Mouse (Mus musculus) hindlimb bud, embryonic 11.5 days (tissue): ENCODE measurements at regions not wholly inside any gene's neighbourhood (a gene's known extent, or its start where the extent isn't known, plus 50 kb on each side); places are given as distances from the start of the nearest gene placed in this dataset.

Experiments
- DNase-seq: peaks from one replicate; pipeline ENCODE4 v3.0.0-alpha.2; 2012; ENCODE audit warnings: low read depth, low spot score; ENCODE audit errors: extremely low spot score

- DNase-seq, result no peak
Observed at GRCm38 (mm10) chr1:23462411-23462810, 64.8 kb upstream of the Ogfrl1 start.

- no peak for DNase-seq
Observed at GRCm38 (mm10) chr1:23464081-23464480, 66.5 kb upstream of the Ogfrl1 start.

GRCm38 (mm10) chr1:23466340-23466739 is 68.8 kb upstream of the Ogfrl1 start:
- DNase-seq, result no peak

GRCm38 (mm10) chr1:23467405-23467804 is 69.8 kb upstream of the Ogfrl1 start:
- DNase-seq, result no peak

- DNase-seq, result no peak
Observed at GRCm38 (mm10) chr1:23480776-23481320, 83.3 kb upstream of the Ogfrl1 start.

GRCm38 (mm10) chr1:23484566-23484965 is 87.0 kb upstream of the Ogfrl1 start:
- DNase-seq, result no peak

GRCm38 (mm10) chr1:23485150-23485775 is 87.7 kb upstream of the Ogfrl1 start:
- DNase-seq, result no peak

GRCm38 (mm10) chr1:23487031-23487430 is 89.5 kb upstream of the Ogfrl1 start:
- DNase-seq, result no peak

- no peak for DNase-seq
Observed at GRCm38 (mm10) chr1:23490640-23491039, 93.1 kb upstream of the Ogfrl1 start.

GRCm38 (mm10) chr1:23491041-23491440 is 93.5 kb upstream of the Ogfrl1 start:
- no peak for DNase-seq

- no peak for DNase-seq
Observed at GRCm38 (mm10) chr1:23492981-23493380, 95.4 kb upstream of the Ogfrl1 start.

- DNase-seq, result no peak
Observed at GRCm38 (mm10) chr1:23495412-23495811, 97.8 kb upstream of the Ogfrl1 start.

- DNase-seq, result peak; percentile 10
Observed at GRCm38 (mm10) chr1:23520113-23520512, 122.5 kb upstream of the Ogfrl1 start.

- DNase-seq, result no peak
Observed at GRCm38 (mm10) chr1:23532659-23533058, 135.1 kb upstream of the Ogfrl1 start.

- DNase-seq, result no peak
Observed at GRCm38 (mm10) chr1:23536621-23537020, 139.0 kb upstream of the Ogfrl1 start.

- no peak for DNase-seq
Observed at GRCm38 (mm10) chr1:23538419-23538818, 140.8 kb upstream of the Ogfrl1 start.

GRCm38 (mm10) chr1:23540594-23540993 is 143.0 kb upstream of the Ogfrl1 start:
- no peak for DNase-seq

- DNase-seq, result no peak
Observed at GRCm38 (mm10) chr1:23555794-23556193, 158.2 kb upstream of the Ogfrl1 start.

GRCm38 (mm10) chr1:23568106-23568505 is 170.5 kb upstream of the Ogfrl1 start:
- no peak for DNase-seq

- no peak for DNase-seq
Observed at GRCm38 (mm10) chr1:23574461-23574860, 176.9 kb upstream of the Ogfrl1 start.

- no peak for DNase-seq
Observed at GRCm38 (mm10) chr1:23575005-23575404, 177.4 kb upstream of the Ogfrl1 start.

GRCm38 (mm10) chr1:23575515-23575914 is 177.9 kb upstream of the Ogfrl1 start:
- DNase-seq, result no peak

- no peak for DNase-seq
Observed at GRCm38 (mm10) chr1:23576150-23576549, 178.6 kb upstream of the Ogfrl1 start.
